Mouse (Mus musculus) kidney, postnatal 0 days (tissue): Measurements from ENCODE around the gene Tmem97. TPM values are rescaled to one million over a fixed set of nuclear protein-coding genes. Genes with fewer than 3 reads are reported as not detected.

Experiments
- ATAC-seq: fragments of 200-750 bp; cut with Nextera tagmentation; replicated peaks from 2 replicates; pipeline ENCODE4 v1.8.0; 2017; ENCODE audit warnings: low read depth, moderate number of reproducible peaks, moderate TSS enrichment, moderate library complexity; ENCODE audit not compliant: low FRiP score
- DNase-seq: peaks from one replicate; pipeline ENCODE4 v3.0.0-alpha.2; 2016; ENCODE audit warnings: low spot score
- H3K27ac ChIP-seq: fragments of 300-500 bp; sonication (generic); 2 replicates; pipeline ENCODE4 v1.5.1; 2014; ENCODE audit warnings: mild to moderate bottlenecking
- H3K27me3 ChIP-seq: fragments of 300-500 bp; sonication (generic); 2 replicates; pipeline ENCODE4 v1.6.1; 2014; ENCODE audit warnings: low read length, mixed read lengths; ENCODE audit not compliant: insufficient read depth
- H3K36me3 ChIP-seq: fragments of 300-500 bp; sonication (generic); 2 replicates; pipeline ENCODE4 v1.6.1; 2014; ENCODE audit warnings: low read length, mixed read lengths; ENCODE audit not compliant: insufficient read depth
- H3K4me1 ChIP-seq: fragments of 300-500 bp; sonication (generic); replicated peaks from 2 replicates; pipeline ENCODE4 v1.6.1; 2014; ENCODE audit warnings: antibody characterized with exemption, low read length, mixed read lengths; ENCODE audit not compliant: insufficient read depth
- H3K4me2 ChIP-seq: fragments of 300-500 bp; sonication (generic); 2 replicates; pipeline ENCODE4 v1.6.1; 2014; ENCODE audit warnings: mild to moderate bottlenecking, low read length, moderate library complexity, mixed read lengths
- H3K4me3 ChIP-seq: fragments of 300-500 bp; sonication (generic); replicated peaks from 2 replicates; pipeline ENCODE4 v1.5.1; 2014; ENCODE audit warnings: low read depth, low read length
- H3K9ac ChIP-seq: fragments of 300-500 bp; sonication (generic); 2 replicates; pipeline ENCODE4 v1.6.1; 2014; ENCODE audit warnings: low read depth, low read length
- H3K9me3 ChIP-seq: fragments of 300-500 bp; sonication (generic); replicated peaks from 2 replicates; pipeline ENCODE4 v1.6.1; 2016; ENCODE audit warnings: low read length, inconsistent platforms, mixed read lengths
- CTCF ChIP-seq: IDR thresholded peaks from 2 replicates; pipeline ENCODE4 v1.5.1; 2016; ENCODE audit warnings: antibody characterized with exemption, low read depth, mild to moderate bottlenecking, moderate library complexity
- WGBS: fragments of 180-500 bp; shearing (Covaris S2); extraction: QIAGEN DNeasy Blood & Tissue Kit; methylation state at CpG from one replicate; pipeline ENCODE4 v1.1.7; 2014; 5-methylcytosine and 5-hydroxymethylcytosine counted together
- polyA plus RNA-seq: library from polyadenylated mRNA; unstranded; fragments of >200 nt; fragmentation: Nextera tagmentation; extraction: Ambion mirVana; gene quantifications from 2 replicates; pipeline ENCODE4 v1.2.1, GENCODE M21; 2015

The Tmem97 gene
- polyA plus RNA-seq, 1 experiment from 2014 or later: 61.0 TPM

- H3K9ac ChIP-seq: no peak overlapping the region; the same call in 1 of the 2 replicates
- H3K27ac ChIP-seq: peak overlapping the region; percentile 67
- peak; percentile 47 for DNase-seq
- peaks cover 34% of the 10 kb centered on the region for H3K36me3 ChIP-seq
- TF ChIP-seq CTCF: no peak
- no peaks in the 10 kb centered on the region for H3K9me3 ChIP-seq
- H3K4me2 ChIP-seq: peak overlapping the region; percentile 2; the same call in 1 of the 2 replicates
- peaks cover 15% of the 10 kb centered on the region; the same call in 1 of the 2 replicates for H3K4me1 ChIP-seq
- H3K27me3 ChIP-seq: no peaks in the 10 kb centered on the region
- 54% methylated on average over 6 of the region's 6 CpGs for WGBS
- no peak overlapping the region for H3K4me3 ChIP-seq
- no peak for ATAC-seq
These were observed 19.5 kb downstream of the Tmem97 start for GRCm38 (mm10) chr11:78531046-78531445.

- Histone ChIP-seq H3K27me3 (no peaks in the 10 kb centered on the region), H3K4me1 (peaks cover 14% of the 10 kb centered on the region; the same call in 1 of the 2 replicates), H3K9me3 (no peaks in the 10 kb centered on the region), H3K27ac (peak overlapping the region; percentile 67; the same call in 1 of the 2 replicates), H3K9ac (no peak overlapping the region), H3K4me3 (no peak overlapping the region), H3K36me3 (peaks cover 38% of the 10 kb centered on the region), H3K4me2 (no peak overlapping the region)
- WGBS: 76% methylated on average over 12 of the region's 12 CpGs
- ATAC-seq (no peak), DNase-seq (no peak)
- TF ChIP-seq CTCF: no peak
These were observed 20.6 kb downstream of the Tmem97 start for GRCm38 (mm10) chr11:78530001-78530400.

GRCm38 (mm10) chr11:78528714-78529113, 21.9 kb downstream of the Tmem97 start:
- Histone ChIP-seq H3K4me2 (no peak overlapping the region), H3K9ac (no peak overlapping the region), H3K27me3 (no peaks in the 10 kb centered on the region), H3K4me3 (no peak overlapping the region), H3K9me3 (no peaks in the 10 kb centered on the region), H3K4me1 (peaks cover 8% of the 10 kb centered on the region; the same call in 1 of the 2 replicates), H3K27ac (0 out of 2 replicates have a peak overlapping the region, but pooled peaks have one; percentile 21), H3K36me3 (peaks cover 50% of the 10 kb centered on the region)
- DNase-seq (peak; percentile 73), ATAC-seq (peak; percentile 70)
- 46% methylated on average over 9 of the region's 9 CpGs for WGBS
- no peak for TF ChIP-seq CTCF

- peaks cover 77% of the 10 kb centered on the region for H3K36me3 ChIP-seq
- 89% methylated on average over 2 of the region's 2 CpGs for WGBS
- no peaks in the 10 kb centered on the region for H3K9me3 ChIP-seq
- H3K4me1 ChIP-seq: peaks cover 4% of the 10 kb centered on the region; the same call in 1 of the 2 replicates
- ATAC-seq: no peak
- H3K4me2 ChIP-seq: no peak overlapping the region
- no peak for DNase-seq
- no peak overlapping the region for H3K27ac ChIP-seq
- no peaks in the 10 kb centered on the region for H3K27me3 ChIP-seq
- no peak for TF ChIP-seq CTCF
- no peak overlapping the region for H3K4me3 ChIP-seq
- H3K9ac ChIP-seq: no peak overlapping the region
These were observed 25.7 kb downstream of the Tmem97 start for GRCm38 (mm10) chr11:78524838-78525237.

- H3K27ac ChIP-seq: no peak overlapping the region
- no peaks in the 10 kb centered on the region; the same call in 1 of the 2 replicates for H3K4me1 ChIP-seq
- DNase-seq (no peak), ATAC-seq (no peak)
- no peak overlapping the region for H3K4me2 ChIP-seq
- no peak overlapping the region for H3K4me3 ChIP-seq
- TF ChIP-seq CTCF: no peak
- H3K36me3 ChIP-seq: peaks cover 77% of the 10 kb centered on the region
- 74% methylated on average over 9 of the region's 9 CpGs for WGBS
- no peak overlapping the region for H3K9ac ChIP-seq
- no peaks in the 10 kb centered on the region for H3K9me3 ChIP-seq
- no peaks in the 10 kb centered on the region for H3K27me3 ChIP-seq
These were observed 27.2 kb downstream of the Tmem97 start for GRCm38 (mm10) chr11:78523241-78523955.

GRCm38 (mm10) chr11:78522481-78522997, 28.0 kb downstream of the Tmem97 start:
- Histone ChIP-seq H3K9ac (no peak overlapping the region), H3K36me3 (peaks cover 77% of the 10 kb centered on the region), H3K4me3 (no peak overlapping the region), H3K4me1 (no peaks in the 10 kb centered on the region), H3K9me3 (no peaks in the 10 kb centered on the region), H3K27me3 (no peaks in the 10 kb centered on the region), H3K4me2 (no peak overlapping the region), H3K27ac (no peak overlapping the region)
- ATAC-seq (no peak; the same call in 1 of the 2 replicates), DNase-seq (peak; percentile 69)
- 90% methylated on average over 1 of the region's 1 CpGs for WGBS
- TF ChIP-seq CTCF: peak; percentile 69
